Mouse (Mus musculus) cortical plate, adult 2 months (tissue): ENCODE results near the gene Bmpr1b. TPM values are rescaled to one million over a fixed set of nuclear protein-coding genes. Genes with fewer than 3 reads are reported as not detected.

Experiments
- H3K27ac ChIP-seq: fragments of 200-500 bp; 2 replicates; pipeline ENCODE4 v1.5.1; 2012; ENCODE audit warnings: low read length, control low read depth, inconsistent platforms; ENCODE audit not compliant: insufficient read depth
- H3K4me1 ChIP-seq: fragments of 200-500 bp; 2 replicates; pipeline ENCODE4 v1.6.1; 2011; ENCODE audit warnings: low read length; ENCODE audit not compliant: control insufficient read depth, insufficient read depth
- H3K4me3 ChIP-seq: fragments of 200-500 bp; 2 replicates; pipeline ENCODE4 v1.5.1; 2011; ENCODE audit warnings: mild to moderate bottlenecking, low read length, control low read depth; ENCODE audit not compliant: insufficient read depth
- CTCF ChIP-seq: fragments of 200-500 bp; IDR thresholded peaks from 2 replicates; pipeline ENCODE4 v1.5.1; 2011; ENCODE audit warnings: mild to moderate bottlenecking, control low read depth, low read length; ENCODE audit not compliant: insufficient read depth; ENCODE audit errors: extremely low read depth
- POLR2A ChIP-seq: fragments of 200-500 bp; IDR thresholded peaks from 2 replicates; pipeline ENCODE4 v1.6.1; 2011; ENCODE audit warnings: mild to moderate bottlenecking, low read length, control low read depth; ENCODE audit not compliant: insufficient read depth; ENCODE audit errors: extremely low read depth
- polyA plus RNA-seq: library from polyadenylated mRNA; depleted of rRNA; stranded (reverse); fragments of >200 nt; gene quantifications from 2 replicates; pipeline ENCODE4 v1.2.3, GENCODE M21; 2012

Gene Bmpr1b
- polyA plus RNA-seq, 1 experiment = 10.0 TPM

GRCm38 (mm10) chr3:141921161-141921560 is 248.1 kb downstream of the Bmpr1b start:
- no peak for TF ChIP-seq POLR2A
- TF ChIP-seq CTCF = no peak
- Histone ChIP-seq H3K4me1 (no peaks in the 10 kb centered on the region), H3K27ac (no peak overlapping the region), H3K4me3 (no peak overlapping the region)

- no peak overlapping the region for H3K27ac ChIP-seq
- H3K4me3 ChIP-seq = no peak overlapping the region
- no peaks in the 10 kb centered on the region for H3K4me1 ChIP-seq
- TF ChIP-seq POLR2A = no peak
- no peak for TF ChIP-seq CTCF
Observed at GRCm38 (mm10) chr3:141919661-141920060, 249.6 kb downstream of the Bmpr1b start.

- H3K27ac ChIP-seq = no peak overlapping the region
- no peaks in the 10 kb centered on the region for H3K4me1 ChIP-seq
- TF ChIP-seq CTCF (no peak), POLR2A (no peak)
- H3K4me3 ChIP-seq = no peak overlapping the region
Observed at GRCm38 (mm10) chr3:141917166-141917565, 252.1 kb downstream of the Bmpr1b start.

GRCm38 (mm10) chr3:141915995-141916394 is 253.2 kb downstream of the Bmpr1b start:
- Histone ChIP-seq H3K4me3 (no peak overlapping the region), H3K27ac (no peak overlapping the region), H3K4me1 (no peaks in the 10 kb centered on the region)
- TF ChIP-seq CTCF (no peak), POLR2A (no peak)

- Histone ChIP-seq H3K4me3 (no peak overlapping the region), H3K4me1 (no peaks in the 10 kb centered on the region), H3K27ac (no peak overlapping the region)
- TF ChIP-seq POLR2A (no peak), CTCF (no peak)
Observed at GRCm38 (mm10) chr3:141914588-141914987, 254.6 kb downstream of the Bmpr1b start.

- TF ChIP-seq POLR2A (no peak), CTCF (no peak)
- Histone ChIP-seq H3K4me1 (peaks cover 2% of the 10 kb centered on the region), H3K27ac (no peak overlapping the region), H3K4me3 (no peak overlapping the region)
Observed at GRCm38 (mm10) chr3:141909136-141909535, 260.1 kb downstream of the Bmpr1b start.

GRCm38 (mm10) chr3:141905903-141906623 is 263.2 kb downstream of the Bmpr1b start:
- H3K4me1 ChIP-seq = peaks cover 2% of the 10 kb centered on the region
- H3K27ac ChIP-seq = no peak overlapping the region
- H3K4me3 ChIP-seq = no peak overlapping the region
- no peak for TF ChIP-seq CTCF
- TF ChIP-seq POLR2A = no peak

- Histone ChIP-seq H3K4me1 (no peaks in the 10 kb centered on the region), H3K4me3 (no peak overlapping the region), H3K27ac (no peak overlapping the region)
- TF ChIP-seq POLR2A (no peak), CTCF (0 out of 2 replicates have a peak, but pooled peaks have one; percentile 1)
Observed at GRCm38 (mm10) chr3:141900361-141900760, 268.9 kb downstream of the Bmpr1b start.

GRCm38 (mm10) chr3:141899521-141899920 is 269.7 kb downstream of the Bmpr1b start:
- Histone ChIP-seq H3K4me3 (no peak overlapping the region), H3K27ac (no peak overlapping the region), H3K4me1 (no peaks in the 10 kb centered on the region)
- TF ChIP-seq POLR2A = no peak
- no peak for TF ChIP-seq CTCF

GRCm38 (mm10) chr3:141897698-141898097 is 271.5 kb downstream of the Bmpr1b start:
- Histone ChIP-seq H3K4me3 (no peak overlapping the region), H3K4me1 (no peaks in the 10 kb centered on the region), H3K27ac (no peak overlapping the region)
- TF ChIP-seq CTCF = no peak
- TF ChIP-seq POLR2A = no peak
